Mouse (Mus musculus) bone marrow macrophage, adult 2 months (primary cell): ENCODE results near the gene Vmn2r22. TPM values are rescaled to one million over a fixed set of nuclear protein-coding genes. Genes with fewer than 3 reads are reported as not detected.
"Not testable (repeated sequence)": the region's sequence is repeated elsewhere in the genome, so short reads cannot be mapped to it uniquely, and the experiment has no call there.

Experiments
- H3K27ac ChIP-seq: 2 replicates; pipeline ENCODE4 v1.5.1; 2012; ENCODE audit warnings: low read depth, low read length; ENCODE audit not compliant: insufficient read depth
- H3K4me1 ChIP-seq: 2 replicates; pipeline ENCODE4 v1.6.1; 2012; ENCODE audit warnings: low read length; ENCODE audit not compliant: control insufficient read depth, insufficient read depth
- H3K4me3 ChIP-seq: 2 replicates; pipeline ENCODE4 v1.5.1; 2012; ENCODE audit warnings: mild to moderate bottlenecking, low read length, moderate library complexity; ENCODE audit not compliant: insufficient read depth
- CTCF ChIP-seq: IDR thresholded peaks from 2 replicates; pipeline ENCODE4 v1.5.1; 2012; ENCODE audit warnings: low read depth, mild to moderate bottlenecking, low read length, moderate library complexity
- POLR2A ChIP-seq: IDR thresholded peaks from 2 replicates; pipeline ENCODE4 v1.6.1; 2012; ENCODE audit warnings: mild to moderate bottlenecking, low read depth, low read length, borderline replicate concordance
- polyA plus RNA-seq: library from polyadenylated mRNA; stranded (reverse); fragments of >200 nt; gene quantifications from 2 replicates; pipeline ENCODE4 v1.2.4, GENCODE M21; 2012; ENCODE audit not compliant: missing spikeins, insufficient read depth, insufficient read length

The Vmn2r22 gene
- polyA plus RNA-seq: not detected in 2 replicates

DNA sequence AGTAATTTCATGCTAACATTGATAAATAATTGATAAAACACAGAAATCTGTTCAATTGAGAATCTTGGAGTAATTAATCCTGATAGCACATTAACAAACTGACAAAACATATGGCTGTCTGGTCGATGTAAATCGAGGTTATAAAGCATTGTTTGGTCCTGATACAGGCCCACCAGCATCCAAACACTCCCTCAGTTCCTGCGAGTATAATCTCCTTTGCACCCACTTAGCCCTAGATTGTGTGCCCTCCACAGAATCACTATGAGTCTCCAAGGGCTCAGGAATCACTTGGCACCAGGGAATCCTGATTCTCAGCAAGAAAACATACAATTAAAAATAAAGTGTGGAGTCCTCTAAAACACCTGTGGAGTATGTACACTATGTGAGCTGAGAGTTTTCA lies at the start of gene Vmn2r22:
Gene Vmn2r22, minus strand, starts transcription at position 101 of the 400 bp plus-strand sequence.
- not testable (repeated sequence) for H3K4me1 ChIP-seq, H3K27ac ChIP-seq, H3K4me3 ChIP-seq

GRCm38 (mm10) chr6:123697213-123697612 lies 46.7 kb upstream of the Vmn2r22 start:
- TF ChIP-seq POLR2A: no peak
- TF ChIP-seq CTCF: no peak
- H3K27ac ChIP-seq: no peak overlapping the region
- no peak overlapping the region for H3K4me3 ChIP-seq
- H3K4me1 ChIP-seq: no peaks in the 10 kb centered on the region

DNA sequence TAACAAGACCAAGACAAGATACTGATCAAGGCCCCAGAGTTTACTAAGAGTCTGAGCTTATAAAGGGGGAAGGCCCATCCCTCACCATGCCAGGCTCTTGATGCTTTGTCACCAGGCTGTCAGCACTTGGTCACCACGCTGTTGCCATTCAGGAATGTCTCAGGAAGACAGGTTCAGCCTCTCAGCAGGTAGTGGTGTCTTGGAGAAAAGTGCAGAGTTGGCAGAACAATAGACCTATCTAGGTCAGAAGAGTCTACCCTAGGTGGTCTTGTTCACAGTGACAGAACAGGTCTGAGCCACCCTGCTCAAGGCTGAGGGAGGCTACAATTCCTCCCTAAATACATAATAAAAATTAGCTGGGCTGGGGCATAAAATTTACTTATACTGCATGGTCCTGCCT lies 46.1 kb upstream of the Vmn2r22 start:
- not testable (repeated sequence) for H3K4me1 ChIP-seq, H3K4me3 ChIP-seq, H3K27ac ChIP-seq

GRCm38 (mm10) chr6:123657040-123657439 lies 6.5 kb upstream of the Vmn2r22 start:
- TF ChIP-seq CTCF (no peak), POLR2A (no peak)
- no peak overlapping the region for H3K27ac ChIP-seq
- no peak overlapping the region for H3K4me3 ChIP-seq
- H3K4me1 ChIP-seq: no peaks in the 10 kb centered on the region

DNA sequence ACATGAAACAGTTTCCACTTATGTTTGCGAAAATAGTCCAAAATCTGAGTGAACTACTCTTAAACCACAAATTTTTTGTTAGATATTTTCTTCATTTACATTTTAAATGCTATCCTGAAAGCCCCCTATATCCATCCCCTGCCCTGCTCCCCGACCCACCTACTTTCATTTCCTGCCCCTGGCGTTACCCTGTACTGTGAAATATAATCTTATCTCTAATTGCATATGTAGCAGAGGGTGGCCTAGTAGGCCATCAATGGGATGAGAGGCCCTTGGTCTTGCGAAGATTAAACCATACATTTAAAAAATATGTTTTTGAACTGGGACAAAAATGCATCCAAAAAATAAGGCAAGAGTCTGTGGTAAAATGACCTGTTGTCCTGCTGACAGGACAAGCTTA lies 11.1 kb downstream of the Vmn2r22 start:
- H3K4me3 ChIP-seq, H3K4me1 ChIP-seq, H3K27ac ChIP-seq: not testable (repeated sequence)

DNA sequence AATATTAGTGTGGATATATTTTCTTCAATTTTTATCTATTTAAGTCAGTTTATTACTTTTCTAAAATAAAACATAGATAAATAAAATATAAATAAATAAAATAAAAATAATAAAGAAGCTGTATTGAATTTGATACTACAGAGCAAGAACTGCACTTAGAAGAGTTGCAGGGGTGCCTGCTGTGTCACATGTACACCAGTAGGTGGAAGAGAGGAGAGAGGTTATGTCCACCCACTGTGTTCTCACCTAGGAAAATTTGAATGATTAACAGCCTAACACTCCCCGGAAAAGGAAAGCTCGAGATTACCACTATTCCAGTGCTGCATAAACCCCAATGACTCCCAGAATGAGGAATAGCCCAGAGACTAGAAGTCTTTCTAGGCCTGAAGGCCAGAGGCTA lies 26.7 kb downstream of the Vmn2r22 start:
- not testable (repeated sequence) for H3K27ac ChIP-seq, H3K4me1 ChIP-seq, H3K4me3 ChIP-seq

DNA sequence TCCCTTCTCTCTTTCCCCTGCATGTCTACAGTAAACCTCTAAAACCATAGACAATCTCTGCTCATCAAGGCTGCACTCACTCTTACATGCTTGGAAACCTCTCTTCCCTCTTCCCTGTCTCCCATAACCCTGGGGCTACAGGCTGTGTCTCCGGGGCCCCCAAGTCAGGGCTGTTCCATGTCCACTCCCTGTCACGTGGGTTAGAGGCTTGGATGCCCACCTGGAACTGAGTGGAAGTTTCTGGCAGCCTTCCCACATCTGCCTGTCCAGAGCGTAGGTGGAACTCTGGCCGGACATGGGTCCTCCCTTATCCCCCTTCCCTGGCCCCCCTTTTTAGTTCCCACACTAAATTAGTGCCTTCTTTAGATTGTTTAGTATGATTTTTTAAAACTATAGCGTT lies 62.2 kb downstream of the Vmn2r22 start:
- H3K27ac ChIP-seq, H3K4me1 ChIP-seq, H3K4me3 ChIP-seq: not testable (repeated sequence)

DNA sequence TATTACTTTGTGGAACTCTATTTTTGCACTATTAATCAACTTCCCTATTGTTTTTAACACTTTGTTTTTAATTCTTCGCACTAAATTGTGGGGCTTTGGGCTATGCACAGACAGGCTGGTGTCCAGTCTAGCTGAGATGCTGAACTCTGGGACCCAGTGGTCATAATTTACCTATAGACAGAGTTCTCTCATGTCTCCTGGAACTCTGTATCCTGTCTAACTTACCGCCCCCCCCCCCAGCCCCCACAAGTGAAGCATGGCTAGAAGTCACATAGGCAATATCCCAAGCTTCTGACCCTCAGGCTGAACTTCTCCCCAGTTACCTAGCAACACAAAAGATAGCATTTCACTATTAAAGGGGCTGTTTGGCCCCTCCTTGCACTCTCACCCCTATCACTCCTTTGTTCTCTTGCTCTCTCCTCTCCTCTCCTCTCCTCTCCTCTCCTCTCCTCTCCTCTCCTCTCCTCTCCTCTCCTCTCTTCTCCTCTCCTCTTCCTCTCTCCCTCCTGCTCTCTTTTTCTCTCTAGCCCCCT lies 62.7 kb downstream of the Vmn2r22 start:
- H3K27ac ChIP-seq, H3K4me3 ChIP-seq, H3K4me1 ChIP-seq: not testable (repeated sequence)

- H3K27ac ChIP-seq, H3K4me1 ChIP-seq, H3K4me3 ChIP-seq: not testable (repeated sequence)
Measured at GRCm38 (mm10) chr6:123583988-123584387, 66.5 kb downstream of the Vmn2r22 start.

GRCm38 (mm10) chr6:123574698-123575097 lies 75.8 kb downstream of the Vmn2r22 start:
- not testable (repeated sequence) for H3K4me3 ChIP-seq, H3K27ac ChIP-seq, H3K4me1 ChIP-seq

Other genes starting within 250 kb of the Vmn2r22 start
- gene Vmn2r20, start 232.6 kb downstream of the Vmn2r22 start, polyA plus RNA-seq: 0.05 and 0.07 TPM in 2 replicates
- not detected in 2 replicates for gene Vmn2r21, start 117.3 kb downstream of the Vmn2r22 start, polyA plus RNA-seq
- 0.08 and 0.09 TPM in 2 replicates for gene Vmn2r23, start 51.9 kb upstream of the Vmn2r22 start, polyA plus RNA-seq
- gene Vmn2r24, start 128.2 kb upstream of the Vmn2r22 start, polyA plus RNA-seq: 0.15 and 0.31 TPM in 2 replicates
- 0.12 TPM in 1 of 2 replicates, not detected in the other for gene Vmn2r25, start 202.7 kb upstream of the Vmn2r22 start, polyA plus RNA-seq